Mouse (Mus musculus): ENCODE data around the gene Nup210l. TPM values are rescaled to one million over a fixed set of nuclear protein-coding genes. Genes with fewer than 3 reads are reported as not detected.
A peak's percentile ranks its signal among the peaks of the same experiment; 100 is the strongest.

Gene Nup210l
- polyA plus RNA-seq, 1 experiment from 2014 or later: 0.61 TPM

GRCm38 (mm10) chr3:90258521-90258920 is 154.6 kb downstream of the Nup210l start:
- Histone ChIP-seq H3K36me3 (replicated peaks) (peaks cover 74% of the 10 kb centered on the region), H3K27me3 (ENCODE audit: poor library complexity, severe bottlenecking) (no peaks in the 10 kb centered on the region), H3K4me3 (no peak overlapping the region), H3K27ac (no peak overlapping the region), H3K4me1 (peaks cover 22% of the 10 kb centered on the region), H3K9me3 (no peaks in the 10 kb centered on the region)
- no peak for DNase-seq (ENCODE audit: extremely low spot score, low spot score)
- 92% methylated on average over 4 of the region's 4 CpGs for WGBS

MicroRNAs within 50 kb of the gene (microRNA counts, 519-probe panel; counts per million panel counts)
- microRNA mmu-miR-190b: 341 counts per million, percentile 65 among the panel's probes with 10 or more counts

Small RNA genes lying within 50 kb of the gene (microRNA-seq; reads per million reads assigned to microRNA genes)
- gene Mir190b: 33.8 reads per million, percentile 37 among the genes with 10 or more reads in this experiment

Other genes with a start within 250 kb of the Nup210l start
- gene Il6ra, start 190.9 kb upstream of the Nup210l start, polyA plus RNA-seq (2016; fragmentation: Nextera tagmentation; extraction: Ambion mirVana): 0.35 and 0.50 TPM in 2 replicates
- gene Atp8b2, start 140.6 kb upstream of the Nup210l start, polyA plus RNA-seq (2016; fragmentation: Nextera tagmentation; extraction: Ambion mirVana): 11.2 and 14.4 TPM in 2 replicates
- 175 and 194 TPM in 2 replicates for gene Hax1, start 105.4 kb upstream of the Nup210l start, polyA plus RNA-seq (2016; fragmentation: Nextera tagmentation; extraction: Ambion mirVana)
- 210 and 216 TPM in 2 replicates for gene 4933434E20Rik, start 52.5 kb upstream of the Nup210l start, polyA plus RNA-seq (2016; fragmentation: Nextera tagmentation; extraction: Ambion mirVana)
- gene Ubap2l, start 51.5 kb upstream of the Nup210l start, polyA plus RNA-seq (2016; fragmentation: Nextera tagmentation; extraction: Ambion mirVana): 220 and 222 TPM in 2 replicates
- gene Tpm3, start 31.5 kb upstream of the Nup210l start, polyA plus RNA-seq (2016; fragmentation: Nextera tagmentation; extraction: Ambion mirVana): 579 and 590 TPM in 2 replicates
- 1,069 and 1,078 TPM in 2 replicates for gene Rps27, start 109.5 kb downstream of the Nup210l start, polyA plus RNA-seq (2016; fragmentation: Nextera tagmentation; extraction: Ambion mirVana)
- gene Rab13, start 109.6 kb downstream of the Nup210l start, polyA plus RNA-seq (2016; fragmentation: Nextera tagmentation; extraction: Ambion mirVana): 24.4 and 25.6 TPM in 2 replicates
- gene Jtb, start 127.5 kb downstream of the Nup210l start, polyA plus RNA-seq (2016; fragmentation: Nextera tagmentation; extraction: Ambion mirVana): 89.4 and 96.6 TPM in 2 replicates
- 4.5 and 5.8 TPM in 2 replicates for gene Creb3l4, start 139.4 kb downstream of the Nup210l start, polyA plus RNA-seq (2016; fragmentation: Nextera tagmentation; extraction: Ambion mirVana)
- 69.6 and 75.4 TPM in 2 replicates for gene Slc39a1, start 144.0 kb downstream of the Nup210l start, polyA plus RNA-seq (2016; fragmentation: Nextera tagmentation; extraction: Ambion mirVana)
- 21.3 and 26.4 TPM in 2 replicates for gene Crtc2, start 150.0 kb downstream of the Nup210l start, polyA plus RNA-seq (2016; fragmentation: Nextera tagmentation; extraction: Ambion mirVana)
- 7.0 and 7.2 TPM in 2 replicates for gene Dennd4b, start 161.1 kb downstream of the Nup210l start, polyA plus RNA-seq (2016; fragmentation: Nextera tagmentation; extraction: Ambion mirVana)
- 12.4 and 14.4 TPM in 2 replicates for gene Gatad2b, start 189.0 kb downstream of the Nup210l start, polyA plus RNA-seq (2016; fragmentation: Nextera tagmentation; extraction: Ambion mirVana)

All from forebrain, embryonic 10.5 days (tissue).